Mouse (Mus musculus) stomach, embryonic 16.5 days (tissue): ENCODE measurements around the gene Aff3. TPM values are rescaled to one million over a fixed set of nuclear protein-coding genes. Genes with fewer than 3 reads are reported as not detected.

Experiments
- ATAC-seq: fragments of 200-750 bp; cut with Nextera tagmentation; 2 replicates; pipeline ENCODE4 v1.8.0; 2017; ENCODE audit warnings: moderate number of reproducible peaks, moderate TSS enrichment; ENCODE audit not compliant: insufficient read depth, low FRiP score
- H3K27ac ChIP-seq: fragments of 300-500 bp; sonication (generic); 2 replicates; pipeline ENCODE4 v1.5.1; 2014; ENCODE audit warnings: low read length
- H3K27me3 ChIP-seq: fragments of 300-500 bp; sonication (generic); 2 replicates; pipeline ENCODE4 v1.6.1; 2014; ENCODE audit warnings: low read length, control low read depth, mixed read lengths; ENCODE audit not compliant: control insufficient read depth, insufficient read depth
- H3K36me3 ChIP-seq: fragments of 300-500 bp; sonication (generic); 2 replicates; pipeline ENCODE4 v1.6.1; 2014; ENCODE audit warnings: low read length; ENCODE audit not compliant: control insufficient read depth, insufficient read depth
- H3K4me1 ChIP-seq: fragments of 300-500 bp; sonication (generic); 2 replicates; pipeline ENCODE4 v1.6.1; 2014; ENCODE audit warnings: low read length, control low read depth, mixed read lengths; ENCODE audit not compliant: control insufficient read depth, insufficient read depth
- H3K4me2 ChIP-seq: fragments of 300-500 bp; sonication (generic); 2 replicates; pipeline ENCODE4 v1.6.1; 2014; ENCODE audit warnings: low read depth, low read length, mixed read lengths
- H3K4me3 ChIP-seq: fragments of 300-500 bp; sonication (generic); replicated peaks from 2 replicates; pipeline ENCODE4 v1.5.1; 2014; ENCODE audit warnings: mild to moderate bottlenecking, low read length
- H3K9ac ChIP-seq: fragments of 300-500 bp; sonication (generic); 2 replicates; pipeline ENCODE4 v1.6.1; 2014; ENCODE audit warnings: low read length
- H3K9me3 ChIP-seq: fragments of 300-500 bp; sonication (generic); replicated peaks from 2 replicates; pipeline ENCODE4 v1.6.1; 2016; ENCODE audit warnings: low read length, control low read depth; ENCODE audit not compliant: control insufficient read depth
- WGBS: fragments of 180-500 bp; shearing (Covaris S2); extraction: QIAGEN DNeasy Blood & Tissue Kit; methylation state at CpG from one replicate; pipeline ENCODE4 v1.1.7; 2014; 5-methylcytosine and 5-hydroxymethylcytosine counted together
- polyA plus RNA-seq: library from polyadenylated mRNA; unstranded; fragments of >200 nt; fragmentation: Nextera tagmentation; extraction: Ambion mirVana; gene quantifications from 2 replicates; pipeline ENCODE4 v1.2.1, GENCODE M21; 2015

Aff3 gene
- 3.0 and 3.3 TPM in 2 replicates for polyA plus RNA-seq

GRCm38 (mm10) chr1:38664777-38665176 lies at the start of gene Aff3:
TSS of gene Aff3 (minus strand) at chr1:38664955.
- no peak within 1 kb of the TSS for H3K4me3 ChIP-seq
- no peaks in the 10 kb centered on the region for H3K9me3 ChIP-seq
- no peak within 1 kb of the TSS for H3K9ac ChIP-seq
- H3K27me3 ChIP-seq: no peaks in the 10 kb centered on the region
- H3K36me3 ChIP-seq: no peaks in the 10 kb centered on the region
- peaks cover 5% of the 10 kb centered on the region; the same call in 1 of the 2 replicates for H3K4me1 ChIP-seq
- ATAC-seq: no peak
- no peak within 1 kb of the TSS for H3K4me2 ChIP-seq
- WGBS: 84% methylated on average over 13 of the region's 13 CpGs
- H3K27ac ChIP-seq: peak within 1 kb of the TSS; percentile 53; the same call in 1 of the 2 replicates

GRCm38 (mm10) chr1:38700646-38701045 lies 35.9 kb upstream of the Aff3 start:
- Histone ChIP-seq H3K9me3 (no peaks in the 10 kb centered on the region), H3K27me3 (no peaks in the 10 kb centered on the region), H3K4me3 (no peak overlapping the region), H3K27ac (no peak overlapping the region), H3K4me2 (no peak overlapping the region), H3K36me3 (no peaks in the 10 kb centered on the region), H3K4me1 (no peaks in the 10 kb centered on the region), H3K9ac (no peak overlapping the region)
- no peak for ATAC-seq
- WGBS: 61% methylated on average over 6 of the region's 6 CpGs

- H3K36me3 ChIP-seq: no peaks in the 10 kb centered on the region
- ATAC-seq: no peak
- no peaks in the 10 kb centered on the region for H3K27me3 ChIP-seq
- no peaks in the 10 kb centered on the region for H3K4me1 ChIP-seq
- H3K4me3 ChIP-seq: no peak overlapping the region
- no peak overlapping the region for H3K4me2 ChIP-seq
- 84% methylated on average over 10 of the region's 10 CpGs for WGBS
- no peak overlapping the region for H3K9ac ChIP-seq
- H3K9me3 ChIP-seq: no peaks in the 10 kb centered on the region
- no peak overlapping the region for H3K27ac ChIP-seq
Measured at GRCm38 (mm10) chr1:38699244-38699643, 34.5 kb upstream of the Aff3 start.

GRCm38 (mm10) chr1:38695812-38696681 lies 31.3 kb upstream of the Aff3 start:
- no peaks in the 10 kb centered on the region for H3K27me3 ChIP-seq
- ATAC-seq: no peak
- H3K4me3 ChIP-seq: no peak overlapping the region
- WGBS: 61% methylated on average over 15 of the region's 15 CpGs
- no peaks in the 10 kb centered on the region for H3K9me3 ChIP-seq
- H3K4me2 ChIP-seq: no peak overlapping the region
- H3K9ac ChIP-seq: no peak overlapping the region
- no peak overlapping the region for H3K27ac ChIP-seq
- H3K36me3 ChIP-seq: no peaks in the 10 kb centered on the region
- no peaks in the 10 kb centered on the region for H3K4me1 ChIP-seq

GRCm38 (mm10) chr1:38695089-38695811 lies 30.5 kb upstream of the Aff3 start:
- Histone ChIP-seq H3K4me1 (no peaks in the 10 kb centered on the region), H3K9me3 (no peaks in the 10 kb centered on the region), H3K4me2 (no peak overlapping the region), H3K4me3 (no peak overlapping the region), H3K27me3 (no peaks in the 10 kb centered on the region), H3K9ac (no peak overlapping the region), H3K27ac (no peak overlapping the region), H3K36me3 (no peaks in the 10 kb centered on the region)
- ATAC-seq: no peak
- 73% methylated on average over 2 of the region's 2 CpGs for WGBS

GRCm38 (mm10) chr1:38694142-38694541 lies 29.4 kb upstream of the Aff3 start:
- Histone ChIP-seq H3K36me3 (no peaks in the 10 kb centered on the region), H3K4me2 (no peak overlapping the region), H3K4me1 (no peaks in the 10 kb centered on the region), H3K4me3 (no peak overlapping the region), H3K9ac (no peak overlapping the region), H3K9me3 (no peaks in the 10 kb centered on the region), H3K27me3 (no peaks in the 10 kb centered on the region), H3K27ac (no peak overlapping the region)
- no peak for ATAC-seq
- 64% methylated on average over 5 of the region's 5 CpGs for WGBS

GRCm38 (mm10) chr1:38690471-38690870 lies 25.7 kb upstream of the Aff3 start:
- no peak overlapping the region for H3K27ac ChIP-seq
- no peak overlapping the region for H3K4me3 ChIP-seq
- no peaks in the 10 kb centered on the region for H3K9me3 ChIP-seq
- H3K27me3 ChIP-seq: no peaks in the 10 kb centered on the region
- H3K9ac ChIP-seq: no peak overlapping the region
- 73% methylated on average over 6 of the region's 6 CpGs for WGBS
- ATAC-seq: no peak
- no peaks in the 10 kb centered on the region for H3K36me3 ChIP-seq
- no peak overlapping the region for H3K4me2 ChIP-seq
- H3K4me1 ChIP-seq: no peaks in the 10 kb centered on the region

GRCm38 (mm10) chr1:38688216-38688615 lies 23.5 kb upstream of the Aff3 start:
- H3K9me3 ChIP-seq: no peaks in the 10 kb centered on the region

GRCm38 (mm10) chr1:38685706-38686105 lies 21.0 kb upstream of the Aff3 start:
- Histone ChIP-seq H3K4me1 (no peaks in the 10 kb centered on the region), H3K4me2 (no peak overlapping the region)

More at GRCm38 (mm10) chr1:38688216-38688615, 23.5 kb upstream of the Aff3 start:
- WGBS: 52% methylated on average over 5 of the region's 5 CpGs
- Histone ChIP-seq H3K27ac (no peak overlapping the region), H3K27me3 (no peaks in the 10 kb centered on the region), H3K9ac (no peak overlapping the region), H3K4me3 (no peak overlapping the region), H3K36me3 (no peaks in the 10 kb centered on the region), H3K4me2 (no peak overlapping the region), H3K4me1 (no peaks in the 10 kb centered on the region)
- no peak for ATAC-seq

More at GRCm38 (mm10) chr1:38685706-38686105, 21.0 kb upstream of the Aff3 start:
- Histone ChIP-seq H3K9ac (no peak overlapping the region), H3K27ac (no peak overlapping the region), H3K36me3 (no peaks in the 10 kb centered on the region), H3K4me3 (no peak overlapping the region), H3K27me3 (no peaks in the 10 kb centered on the region), H3K9me3 (no peaks in the 10 kb centered on the region)
- no peak for ATAC-seq
- WGBS: 89% methylated on average over 5 of the region's 5 CpGs
